Mouse (Mus musculus) ES-E14 (cell line): ENCODE results near the gene Gprc5c.

ENCODE experiments used
- MAFK ChIP-seq: IDR thresholded peaks from 2 replicates; pipeline ENCODE4 v1.6.1; 2014; ENCODE audit warnings: mild to moderate bottlenecking, low read depth, low read length, inconsistent platforms; ENCODE audit not compliant: insufficient read depth
- ZNF384 ChIP-seq: IDR thresholded peaks from 2 replicates; pipeline ENCODE4 v1.6.1; 2012; ENCODE audit warnings: low read depth, low read length, inconsistent platforms

DNA sequence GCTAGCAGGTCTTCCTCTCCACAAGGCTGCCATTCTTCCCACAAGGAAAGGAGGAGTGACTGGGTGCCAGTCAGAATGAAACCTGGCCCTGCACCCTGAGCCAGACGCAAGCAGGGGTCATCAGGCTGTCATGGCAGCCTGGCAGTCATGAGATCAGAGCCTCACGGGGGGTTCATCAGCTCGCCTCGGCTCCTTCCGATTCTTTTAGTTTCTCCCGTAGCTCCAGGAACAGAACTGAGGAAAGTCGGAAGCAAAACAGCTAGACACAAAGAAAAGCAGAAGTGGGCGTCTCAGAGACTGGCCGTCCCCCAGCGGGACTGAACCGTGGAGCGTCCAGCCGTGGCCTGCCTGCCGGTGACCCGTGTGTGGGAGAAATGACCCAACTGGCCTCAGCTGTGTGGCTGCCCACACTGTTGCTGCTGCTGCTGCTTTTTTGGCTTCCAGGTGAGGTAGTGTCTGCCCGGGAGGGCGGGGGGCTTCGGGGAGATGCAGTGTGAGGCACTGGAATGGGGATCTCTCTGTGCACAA is 39.1 kb downstream of the Gprc5c start, which contains the start of gene Cd300a:
- TF ChIP-seq MAFK (no peak), ZNF384 (no peak)
